Mouse (Mus musculus) MEL (cell line): ENCODE data around the gene Foxo3. TPM values are rescaled to one million over a fixed set of nuclear protein-coding genes. Genes with fewer than 3 reads are reported as not detected.

Experiments used
- DNase-seq: peaks from one replicate; pipeline ENCODE4 v3.0.0; 2011; ENCODE audit warnings: low read depth, low spot score
- H3K27ac ChIP-seq: 2 replicates; pipeline ENCODE4 v1.5.1; 2012; ENCODE audit warnings: low read depth, mild to moderate bottlenecking, control low read depth, low read length, moderate library complexity; ENCODE audit not compliant: control insufficient read depth
- H3K27me3 ChIP-seq, 2 experiments: fragments of 150-350 bp in 1 of 2; sonication (generic) in 1 of 2; 2 replicates each; pipeline ENCODE4 v1.6.1; 2012; ENCODE audit warnings: low read length in 2 of 2, mild to moderate bottlenecking in 2 of 2, improper control_type of control experiment in 1 of 2, moderate library complexity in 1 of 2; ENCODE audit not compliant: insufficient read depth in 2 of 2, control insufficient read depth in 1 of 2
- H3K36me3 ChIP-seq, 2 experiments: 2 replicates each; pipeline ENCODE4 v1.6.1; 2012 to 2014; ENCODE audit warnings: low read length in 2 of 2, improper control_type of control experiment in 1 of 2, inconsistent platforms in 1 of 2, mild to moderate bottlenecking in 1 of 2; ENCODE audit not compliant: insufficient read depth in 2 of 2, control insufficient read depth in 1 of 2
- H3K4me1 ChIP-seq, 2 experiments: fragments of 150-350 bp in 1 of 2; sonication (generic) in 1 of 2; 2 replicates each; pipeline ENCODE4 v1.6.1; 2012; ENCODE audit warnings: low read length in 2 of 2, improper control_type of control experiment in 1 of 2, mild to moderate bottlenecking in 1 of 2; ENCODE audit not compliant: insufficient read depth in 2 of 2, control insufficient read depth in 1 of 2
- H3K4me3 ChIP-seq, 2 experiments: fragments of 150-350 bp in 1 of 2; sonication (generic) in 1 of 2; 2 replicates each; pipeline ENCODE4 v1.5.1; 2012; ENCODE audit warnings: low read depth in 2 of 2, low read length in 2 of 2, mild to moderate bottlenecking in 2 of 2, moderate library complexity in 2 of 2, control low read depth in 1 of 2, improper control_type of control experiment in 1 of 2; ENCODE audit not compliant: control insufficient read depth in 1 of 2, insufficient read depth in 1 of 2
- H3K79me2 ChIP-seq: 2 replicates; pipeline ENCODE4 v1.6.1; 2012; ENCODE audit warnings: mild to moderate bottlenecking, low read length, moderate library complexity; ENCODE audit not compliant: control insufficient read depth, poor library complexity, insufficient read depth
- H3K9ac ChIP-seq: 2 replicates; pipeline ENCODE4 v1.6.1; 2012; ENCODE audit warnings: low read depth, mild to moderate bottlenecking, control low read depth, low read length, moderate library complexity; ENCODE audit not compliant: control insufficient read depth, poor library complexity, severe bottlenecking
- H3K9me3 ChIP-seq: fragments of 150-350 bp; sonication (generic); replicated peaks from 2 replicates; pipeline ENCODE4 v1.6.1; 2012; ENCODE audit warnings: mild to moderate bottlenecking, low read length, improper control_type of control experiment, moderate library complexity; ENCODE audit not compliant: insufficient read depth
- CHD1 ChIP-seq: IDR thresholded peaks from 2 replicates; pipeline ENCODE4 v1.6.1; 2012; ENCODE audit warnings: low read depth, mild to moderate bottlenecking, inconsistent platforms, low read length, improper control_type of control experiment
- CHD2 ChIP-seq: IDR thresholded peaks from 2 replicates; pipeline ENCODE4 v1.6.1; 2011; ENCODE audit warnings: low read length, improper control_type of control experiment
- E2F4 ChIP-seq: IDR thresholded peaks from 2 replicates; pipeline ENCODE4 v1.6.1; 2011; ENCODE audit warnings: low read depth, low read length, improper control_type of control experiment, borderline replicate concordance
- EP300 ChIP-seq, 2 experiments: IDR thresholded peaks; 2 replicates each; pipeline ENCODE4 v1.6.1; 2011; ENCODE audit warnings: improper control_type of control experiment in 2 of 2, low read length in 2 of 2, low read depth in 1 of 2, mild to moderate bottlenecking in 1 of 2
- ETS1 ChIP-seq: IDR thresholded peaks from 2 replicates; pipeline ENCODE4 v1.6.1; 2012; ENCODE audit warnings: low read depth, mild to moderate bottlenecking, inconsistent platforms, low read length, improper control_type of control experiment, moderate library complexity
- GABPA ChIP-seq: IDR thresholded peaks from 2 replicates; pipeline ENCODE4 v1.6.1; 2012; ENCODE audit warnings: low read depth, mild to moderate bottlenecking, inconsistent platforms, low read length, improper control_type of control experiment, moderate library complexity
- JUND ChIP-seq: IDR thresholded peaks from 2 replicates; pipeline ENCODE4 v1.6.1; 2011; ENCODE audit warnings: low read depth, mild to moderate bottlenecking, improper control_type of control experiment, low read length
- MAX ChIP-seq: IDR thresholded peaks from 2 replicates; pipeline ENCODE4 v1.6.1; 2011; ENCODE audit warnings: low read length, improper control_type of control experiment
- MAZ ChIP-seq: IDR thresholded peaks from 2 replicates; pipeline ENCODE4 v1.6.1; 2012; ENCODE audit warnings: low read depth, mild to moderate bottlenecking, inconsistent platforms, low read length, improper control_type of control experiment
- MYB ChIP-seq: IDR thresholded peaks from 2 replicates; pipeline ENCODE4 v1.6.1; 2011; ENCODE audit warnings: mild to moderate bottlenecking, low read depth, low read length, improper control_type of control experiment
- MYC ChIP-seq: IDR thresholded peaks from 2 replicates; pipeline ENCODE4 v1.6.1; 2011; ENCODE audit warnings: low read depth, mild to moderate bottlenecking, low read length, improper control_type of control experiment, moderate library complexity
- NELFE ChIP-seq: IDR thresholded peaks from 2 replicates; pipeline ENCODE4 v1.6.1; 2011; ENCODE audit warnings: low read depth, low read length, improper control_type of control experiment
- NRF1 ChIP-seq: IDR thresholded peaks from 2 replicates; pipeline ENCODE4 v1.6.1; 2014; ENCODE audit warnings: low read depth, mild to moderate bottlenecking, inconsistent platforms, low read length, improper control_type of control experiment, moderate library complexity; ENCODE audit not compliant: poor library complexity, insufficient read depth, severe bottlenecking
- POLR2A ChIP-seq, 2 experiments: IDR thresholded peaks; 2 replicates each; pipeline ENCODE4 v1.6.1; 2011 to 2012; ENCODE audit warnings: low read length in 2 of 2, mild to moderate bottlenecking in 2 of 2, control low read depth in 1 of 2, improper control_type of control experiment in 1 of 2, low read depth in 1 of 2, moderate library complexity in 1 of 2; ENCODE audit not compliant: control insufficient read depth in 1 of 2, insufficient read depth in 1 of 2, poor library complexity in 1 of 2
- POLR2AphosphoS2 ChIP-seq: IDR thresholded peaks from 2 replicates; pipeline ENCODE4 v1.6.1; 2011; ENCODE audit warnings: low read length, improper control_type of control experiment
- RAD21 ChIP-seq: IDR thresholded peaks from 2 replicates; pipeline ENCODE4 v1.6.1; 2011; ENCODE audit warnings: mild to moderate bottlenecking, low read depth, low read length, improper control_type of control experiment
- RCOR1 ChIP-seq: IDR thresholded peaks from 2 replicates; pipeline ENCODE4 v1.6.1; 2012; ENCODE audit warnings: low read depth, mild to moderate bottlenecking, inconsistent platforms, low read length, improper control_type of control experiment
- SMC3 ChIP-seq: IDR thresholded peaks from 2 replicates; pipeline ENCODE4 v1.6.1; 2011; ENCODE audit warnings: low read depth, low read length, improper control_type of control experiment
- TAL1 ChIP-seq: IDR thresholded peaks from 2 replicates; pipeline ENCODE4 v1.6.1; 2012; ENCODE audit warnings: mild to moderate bottlenecking, inconsistent platforms, low read length, moderate library complexity, mixed read lengths
- TBP ChIP-seq: IDR thresholded peaks from 2 replicates; pipeline ENCODE4 v1.8.0; 2011; ENCODE audit warnings: low read depth, low read length, improper control_type of control experiment
- TCF12 ChIP-seq: IDR thresholded peaks from 2 replicates; pipeline ENCODE4 v1.6.1; 2014; ENCODE audit warnings: low read depth, mild to moderate bottlenecking, inconsistent platforms, low read length, improper control_type of control experiment, moderate library complexity
- UBTF ChIP-seq: IDR thresholded peaks from 2 replicates; pipeline ENCODE4 v1.6.1; 2012; ENCODE audit warnings: low read depth, mild to moderate bottlenecking, inconsistent platforms, low read length, improper control_type of control experiment, moderate library complexity, borderline replicate concordance; ENCODE audit not compliant: insufficient read depth
- USF2 ChIP-seq, 2 experiments: IDR thresholded peaks; 2 replicates each; pipeline ENCODE4 v1.6.1; 2011 to 2012; ENCODE audit warnings: improper control_type of control experiment in 2 of 2, low read length in 2 of 2, borderline replicate concordance in 1 of 2, inconsistent platforms in 1 of 2, low read depth in 1 of 2, mild to moderate bottlenecking in 1 of 2; ENCODE audit not compliant: insufficient read depth in 1 of 2
- ZKSCAN1 ChIP-seq: IDR thresholded peaks from 2 replicates; pipeline ENCODE4 v1.6.1; 2012; ENCODE audit warnings: low read depth, mild to moderate bottlenecking, inconsistent platforms, low read length, improper control_type of control experiment, moderate library complexity
- ZNF384 ChIP-seq: IDR thresholded peaks from 2 replicates; pipeline ENCODE4 v1.6.1; 2012; ENCODE audit warnings: low read depth, mild to moderate bottlenecking, inconsistent platforms, low read length, improper control_type of control experiment
- polyA plus RNA-seq, 2 experiments: library from polyadenylated mRNA; stranded (reverse) in 1 of 2; unstranded in 1 of 2; fragments of >175 nt in 1 of 2; fragments of >200 nt in 1 of 2; gene quantifications; 2 replicates each; pipeline versions ENCODE4 v1.2.1 to v1.2.4; 2012; ENCODE audit warnings: low replicate concordance in 2 of 2, low read depth in 1 of 2; ENCODE audit not compliant: insufficient read length in 2 of 2, insufficient read depth in 1 of 2, missing spikeins in 1 of 2
- total RNA-seq: library from RNA; depleted of rRNA; stranded (reverse); fragments of 300-350 nt; gene quantifications from 2 replicates; pipeline ENCODE4 v1.2.3, GENCODE M21; 2012

Gene Foxo3
- total and polyA plus RNA-seq, 3 experiments: 21.0 to 103 (median 27.2) TPM

DNA sequence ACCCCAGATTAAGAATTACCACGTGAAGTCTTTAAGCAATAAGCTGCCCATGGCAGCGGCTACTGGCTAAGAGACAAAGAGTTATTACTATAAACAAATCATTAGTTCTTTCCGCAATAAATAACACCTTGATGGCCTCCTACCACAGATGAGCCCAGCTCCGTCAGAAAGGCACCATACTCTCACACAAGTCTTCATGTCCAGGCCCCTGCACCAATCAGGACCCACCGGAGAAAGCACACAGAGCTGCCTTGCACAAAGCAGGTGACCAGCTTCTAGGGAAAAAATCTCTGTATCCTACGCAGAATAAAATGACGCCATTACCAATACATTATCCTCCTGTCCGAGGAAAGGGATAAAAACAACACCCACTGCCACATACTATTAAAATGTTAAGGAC is 44.7 kb downstream of the Foxo3 start:
- no peak overlapping the region for H3K9ac ChIP-seq
- H3K4me1 ChIP-seq: no peaks in the 10 kb centered on the region; a peak in 1 of 4 replicates
- H3K4me3 ChIP-seq: no peak overlapping the region
- H3K27ac ChIP-seq: no peak overlapping the region
- H3K36me3 ChIP-seq: peaks cover 0 to 5% of the 10 kb centered on the region in 2 experiments; a peak in 2 of 4 replicates
- TF ChIP-seq TBP: no peak
- TF ChIP-seq POLR2A (IDR thresholded peaks at IDR 0.05; ENCODE audit: control insufficient read depth in 1 of 2, insufficient read depth in 1 of 2, low read depth in 1 of 2, low read length in 2 of 2, poor library complexity in 1 of 2): no peak
- TF ChIP-seq ZNF384: no peak
- no peak for TF ChIP-seq MYC
- no peak for TF ChIP-seq MYB
- TF ChIP-seq NELFE: no peak
- TF ChIP-seq UBTF: no peak
- H3K79me2 ChIP-seq: peaks cover 26% of the 10 kb centered on the region
- DNase-seq: no peak
- no peaks in the 10 kb centered on the region for H3K27me3 ChIP-seq
- H3K9me3 ChIP-seq: no peaks in the 10 kb centered on the region

GRCm38 (mm10) chr10:42231100-42231541 is 45.4 kb downstream of the Foxo3 start:
- Histone ChIP-seq H3K27ac (no peak overlapping the region), H3K36me3 (peaks cover 0 to 5% of the 10 kb centered on the region in 2 experiments; a peak in 2 of 4 replicates), H3K9me3 (no peaks in the 10 kb centered on the region), H3K4me1 (no peaks in the 10 kb centered on the region; a peak in 1 of 4 replicates)
- no peak for DNase-seq
- TF ChIP-seq TAL1 (no peak), EP300 (IDR thresholded peaks at IDR 0.05; ENCODE audit: low read depth in 1 of 2, low read length in 2 of 2) (no peak), CHD2 (no peak), USF2 (IDR thresholded peaks at IDR 0.05; ENCODE audit: borderline replicate concordance in 1 of 2, insufficient read depth in 1 of 2, low read depth in 1 of 2, low read length in 2 of 2) (no peak), SMC3 (no peak)
- TF ChIP-seq, all 39 proteins: peak for 0
- H3K27me3 ChIP-seq: no peaks in the 10 kb centered on the region
- H3K79me2 ChIP-seq: peaks cover 25% of the 10 kb centered on the region
- H3K9ac ChIP-seq: no peak overlapping the region
- H3K4me3 ChIP-seq: no peak overlapping the region

GRCm38 (mm10) chr10:42230471-42231099 is 46.0 kb downstream of the Foxo3 start:
- no peak overlapping the region for H3K9ac ChIP-seq
- peaks cover 0 to 3% of the 10 kb centered on the region in 2 experiments; a peak in 2 of 4 replicates for H3K36me3 ChIP-seq
- no peaks in the 10 kb centered on the region for H3K9me3 ChIP-seq
- H3K27me3 ChIP-seq: no peaks in the 10 kb centered on the region
- no peak overlapping the region for H3K4me3 ChIP-seq
- TF ChIP-seq EP300 (IDR thresholded peaks at IDR 0.05; ENCODE audit: low read depth in 1 of 2, low read length in 2 of 2) (no peak), RAD21 (no peak), ETS1 (no peak), E2F4 (no peak), MAZ (no peak), ZKSCAN1 (no peak), CHD2 (no peak), RCOR1 (no peak), GABPA (no peak), NRF1 (no peak), CHD1 (no peak), POLR2AphosphoS2 (no peak), TCF12 (no peak), JUND (no peak), MYC (no peak), MAX (no peak), ZNF384 (no peak)
- TF ChIP-seq, all 39 proteins: peak for 0
- no peak for DNase-seq
- Histone ChIP-seq H3K4me1 (no peaks in the 10 kb centered on the region; a peak in 1 of 4 replicates), H3K79me2 (peaks cover 21% of the 10 kb centered on the region), H3K27ac (no peak overlapping the region)
